Mouse (Mus musculus) limb, embryonic 12.5 days (tissue): Measurements from ENCODE around the gene Gm28845. TPM values are rescaled to one million over a fixed set of nuclear protein-coding genes. Genes with fewer than 3 reads are reported as not detected.
"Not testable (repeated sequence)": the region's sequence is repeated elsewhere in the genome, so short reads cannot be mapped to it uniquely, and the experiment has no call there.

Experiments
- ATAC-seq: fragments of 200-750 bp; cut with Nextera tagmentation; 2 replicates; pipeline ENCODE4 v1.8.0; 2017; ENCODE audit warnings: low read depth, moderate TSS enrichment; ENCODE audit not compliant: insufficient number of reproducible peaks, insufficient read depth, low FRiP score, low TSS enrichment
- H3K27ac ChIP-seq: fragments of 300-500 bp; sonication (generic); 2 replicates; pipeline ENCODE4 v1.5.1; 2016; ENCODE audit warnings: mild to moderate bottlenecking, moderate library complexity
- H3K27me3 ChIP-seq: fragments of 300-500 bp; sonication (generic); 2 replicates; pipeline ENCODE4 v1.6.1; 2016; ENCODE audit warnings: mild to moderate bottlenecking, moderate library complexity
- H3K36me3 ChIP-seq: fragments of 300-500 bp; sonication (generic); 2 replicates; pipeline ENCODE4 v1.6.1; 2016; ENCODE audit warnings: mild to moderate bottlenecking, moderate library complexity
- H3K4me1 ChIP-seq: fragments of 300-500 bp; sonication (generic); replicated peaks from 2 replicates; pipeline ENCODE4 v1.6.1; 2016
- H3K4me2 ChIP-seq: fragments of 300-500 bp; sonication (generic); 2 replicates; pipeline ENCODE4 v1.6.1; 2016; ENCODE audit warnings: mild to moderate bottlenecking, moderate library complexity
- H3K4me3 ChIP-seq: fragments of 300-500 bp; sonication (generic); replicated peaks from 2 replicates; pipeline ENCODE4 v1.5.1; 2016; ENCODE audit warnings: mild to moderate bottlenecking
- H3K9ac ChIP-seq: fragments of 300-500 bp; sonication (generic); replicated peaks from 2 replicates; pipeline ENCODE4 v1.6.1; 2016; ENCODE audit warnings: mild to moderate bottlenecking, moderate library complexity
- H3K9me3 ChIP-seq: fragments of 300-500 bp; sonication (generic); 2 replicates; pipeline ENCODE4 v1.6.1; 2016; ENCODE audit warnings: mild to moderate bottlenecking, moderate library complexity
- WGBS: fragments of 180-500 bp; shearing (Covaris S2); methylation state at CpG from one replicate; pipeline ENCODE4 v1.1.7; 2016; 5-methylcytosine and 5-hydroxymethylcytosine counted together
- polyA plus RNA-seq: library from polyadenylated mRNA; unstranded; fragments of >200 nt; fragmentation: Nextera tagmentation; extraction: Ambion mirVana; gene quantifications from 2 replicates; pipeline ENCODE4 v1.2.1, GENCODE M21; 2016

Gene Gm28845
- polyA plus RNA-seq, 1 experiment from 2014 or later: not detected

DNA sequence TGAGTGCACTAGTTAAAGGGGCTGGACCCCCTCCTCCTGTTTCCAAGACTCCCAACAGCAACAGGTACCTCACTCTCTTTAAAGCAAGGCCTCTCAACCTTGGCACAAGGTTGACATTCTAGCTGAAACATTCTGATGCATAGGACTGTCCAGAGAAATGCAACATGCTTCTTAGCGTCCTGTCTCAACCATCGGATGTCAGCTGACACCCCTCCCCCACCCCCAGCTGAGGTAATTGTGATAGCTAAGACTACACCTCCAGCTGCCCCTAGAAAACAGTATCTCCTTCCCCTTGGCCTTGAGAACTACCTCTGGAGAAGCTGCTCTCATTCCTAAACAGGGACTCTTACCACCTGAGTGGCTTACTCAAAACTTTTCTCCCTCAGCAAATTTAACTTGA, 67.2 kb downstream of the Gm28845 start:
- H3K9me3 ChIP-seq: no peaks in the 10 kb centered on the region
- no peak overlapping the region for H3K9ac ChIP-seq
- H3K27ac ChIP-seq: no peak overlapping the region
- H3K27me3 ChIP-seq: no peaks in the 10 kb centered on the region
- 19% methylated on average over 2 of the region's 2 CpGs for WGBS
- no peak overlapping the region for H3K4me2 ChIP-seq
- no peaks in the 10 kb centered on the region for H3K4me1 ChIP-seq
- H3K36me3 ChIP-seq: no peaks in the 10 kb centered on the region
- H3K4me3 ChIP-seq: no peak overlapping the region
- ATAC-seq: no peak

- H3K27ac ChIP-seq: no peak overlapping the region
- 60% methylated on average over 7 of the region's 7 CpGs for WGBS
These were observed 67.7 kb downstream of the Gm28845 start for GRCm38 (mm10) chr1:65051696-65052095.

DNA sequence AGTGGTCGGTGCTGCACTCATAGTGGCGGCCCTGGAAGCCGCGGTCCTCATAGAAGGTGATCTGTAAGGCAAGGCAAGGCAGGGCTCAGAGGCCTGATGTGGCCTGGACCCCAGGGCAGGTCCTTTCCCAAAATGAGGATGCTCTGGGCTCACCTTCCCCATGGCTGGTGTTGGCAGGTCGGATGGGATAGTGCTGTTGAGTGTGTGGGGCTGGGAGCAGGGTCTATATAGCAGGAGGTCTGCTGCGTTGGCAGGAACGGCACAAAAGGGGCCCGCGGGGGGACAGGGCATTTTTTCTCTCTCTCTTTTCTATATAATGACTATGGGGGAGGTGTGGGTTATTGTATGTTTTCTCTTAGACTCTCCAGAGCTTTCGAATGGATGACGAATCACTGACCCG, 68.4 kb downstream of the Gm28845 start, which contains the start of gene Cryge:
Gene Cryge (minus strand): TSS at position 198 of the 400 bp plus-strand sequence.
- H3K27ac ChIP-seq, H3K9me3 ChIP-seq, H3K4me1 ChIP-seq, ATAC-seq, H3K4me3 ChIP-seq, H3K36me3 ChIP-seq, H3K9ac ChIP-seq, H3K27me3 ChIP-seq, H3K4me2 ChIP-seq: not testable (repeated sequence)
- WGBS: 81% methylated on average over 12 of the region's 12 CpGs

More at GRCm38 (mm10) chr1:65051696-65052095, 67.7 kb downstream of the Gm28845 start:
- ATAC-seq: no peak
- Histone ChIP-seq H3K9me3 (no peaks in the 10 kb centered on the region), H3K9ac (no peak overlapping the region), H3K36me3 (no peaks in the 10 kb centered on the region), H3K4me1 (no peaks in the 10 kb centered on the region), H3K4me2 (no peak overlapping the region), H3K27me3 (no peaks in the 10 kb centered on the region), H3K4me3 (no peak overlapping the region)

Other genes with a start within 250 kb of the Gm28845 start
- 11.1 and 13.8 TPM in 2 replicates for gene Plekhm3, start 162.7 kb downstream of the Gm28845 start, polyA plus RNA-seq
- 0.18 TPM in 1 of 2 replicates, not detected in the other for gene Akr1cl, start 86.8 kb downstream of the Gm28845 start, polyA plus RNA-seq
- gene Cryge, start 68.4 kb downstream of the Gm28845 start, polyA plus RNA-seq: not detected in 2 replicates
- not detected in 2 replicates for gene Crygd, start 56.1 kb downstream of the Gm28845 start, polyA plus RNA-seq
- gene Crygc, start 45.9 kb downstream of the Gm28845 start, polyA plus RNA-seq: not detected in 2 replicates
- gene Crygb, start 37.3 kb downstream of the Gm28845 start, polyA plus RNA-seq: not detected in 2 replicates
- not detected in 2 replicates for gene Cryga, start 16.2 kb downstream of the Gm28845 start, polyA plus RNA-seq
- 0.14 and 0.24 TPM in 2 replicates for gene D630023F18Rik, start 3.7 kb upstream of the Gm28845 start, polyA plus RNA-seq
- 139 and 140 TPM in 2 replicates for gene Idh1, start 66.9 kb upstream of the Gm28845 start, polyA plus RNA-seq
- gene Pikfyve, start 67.1 kb upstream of the Gm28845 start, polyA plus RNA-seq: 15.1 and 15.4 TPM in 2 replicates
- gene Pth2r, start 162.5 kb upstream of the Gm28845 start, polyA plus RNA-seq: 0.09 TPM in 1 of 2 replicates, not detected in the other